Mouse (Mus musculus) mesoderm, embryonic 11.5 days (tissue): Measurements from ENCODE around the gene Tfap2e.

ENCODE experiments used
- DNase-seq: peaks from one replicate; pipeline ENCODE4 v3.0.0-alpha.2; 2012; ENCODE audit warnings: low read depth, low spot score

The Tfap2e gene

GRCm38 (mm10) chr4:126706630-126707438 lies 29.2 kb downstream of the Tfap2e start:
- DNase-seq = peak; percentile 83

DNA sequence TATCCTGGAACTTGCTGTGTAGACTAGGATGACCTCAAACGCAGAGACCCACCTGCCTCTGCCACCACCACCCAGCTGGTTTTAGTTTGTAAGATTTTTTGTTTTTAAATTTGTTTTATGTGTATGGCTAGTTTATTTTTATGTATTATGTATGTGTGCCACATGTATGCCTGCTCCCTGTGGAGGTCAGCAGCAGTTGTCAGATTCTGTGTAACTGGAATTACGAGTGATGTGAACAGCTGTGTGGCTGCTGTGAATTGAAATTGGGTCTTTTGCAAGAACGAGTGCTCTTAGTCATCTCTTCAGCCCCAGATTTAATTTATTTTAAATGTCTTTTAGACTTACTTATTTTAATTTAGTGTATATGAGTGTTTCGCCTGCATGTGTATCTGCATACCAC lies 39.1 kb downstream of the Tfap2e start:
- DNase-seq = no peak

DNA sequence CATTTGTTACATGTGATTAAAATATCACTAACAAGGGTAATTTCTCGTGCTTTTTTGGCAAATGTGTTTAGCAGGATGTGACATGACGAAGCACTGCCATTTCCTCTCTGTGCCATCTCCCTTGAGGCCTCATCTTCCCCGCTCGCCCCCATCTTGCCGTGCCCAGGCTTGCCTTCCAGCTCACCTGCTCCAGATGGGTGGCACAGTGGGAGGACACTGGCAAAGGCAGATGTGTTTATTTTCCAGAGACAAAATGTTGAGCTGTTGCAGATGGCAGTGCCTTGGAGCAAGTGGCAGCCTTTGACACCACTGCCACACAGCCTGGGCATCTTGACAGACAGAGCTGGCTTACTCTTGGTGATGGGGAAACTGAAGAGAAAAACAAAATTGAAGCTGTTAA lies 43.0 kb downstream of the Tfap2e start:
- no peak for DNase-seq

DNA sequence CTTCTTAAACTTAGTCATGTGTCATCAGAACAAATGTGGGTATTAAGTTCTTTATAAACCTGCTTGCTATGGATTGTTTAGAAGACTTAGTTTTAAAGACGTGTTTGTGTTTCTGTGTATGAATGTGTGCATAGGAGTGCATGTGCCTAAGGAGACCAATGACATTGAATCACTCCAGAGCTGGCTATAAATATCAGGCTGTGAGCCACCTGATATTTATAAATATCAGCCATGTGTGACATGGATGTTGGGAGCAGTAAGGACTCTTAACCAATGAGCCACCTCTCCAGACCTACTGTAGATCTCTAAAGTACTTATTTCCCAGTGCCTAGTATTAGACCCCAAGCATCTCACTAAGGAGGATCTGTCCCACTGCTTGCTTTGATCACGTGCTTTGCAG lies 46.6 kb downstream of the Tfap2e start:
- DNase-seq = no peak

DNA sequence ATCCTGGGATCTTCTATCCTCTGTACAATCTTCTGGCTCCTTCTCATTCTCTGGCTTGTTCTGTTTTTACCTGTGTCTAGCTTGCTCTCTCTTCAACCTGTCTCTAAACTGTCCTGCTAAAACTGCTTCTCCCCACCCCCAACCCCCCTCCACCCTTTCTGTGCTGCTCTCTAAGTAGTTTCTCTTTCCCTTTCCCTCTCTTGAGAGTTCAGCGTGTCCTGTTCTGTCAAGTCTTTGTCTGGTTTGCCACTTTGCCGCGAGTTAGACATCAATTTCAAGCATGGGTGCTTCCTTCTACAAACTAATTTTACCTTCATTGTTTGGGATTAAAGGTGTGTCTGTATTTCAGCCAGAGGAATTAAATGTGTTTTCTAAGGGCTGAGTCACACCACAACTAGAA lies 53.0 kb downstream of the Tfap2e start:
- no peak for DNase-seq

- no peak for DNase-seq
Measured at GRCm38 (mm10) chr4:126682298-126682697, 53.7 kb downstream of the Tfap2e start.

DNA sequence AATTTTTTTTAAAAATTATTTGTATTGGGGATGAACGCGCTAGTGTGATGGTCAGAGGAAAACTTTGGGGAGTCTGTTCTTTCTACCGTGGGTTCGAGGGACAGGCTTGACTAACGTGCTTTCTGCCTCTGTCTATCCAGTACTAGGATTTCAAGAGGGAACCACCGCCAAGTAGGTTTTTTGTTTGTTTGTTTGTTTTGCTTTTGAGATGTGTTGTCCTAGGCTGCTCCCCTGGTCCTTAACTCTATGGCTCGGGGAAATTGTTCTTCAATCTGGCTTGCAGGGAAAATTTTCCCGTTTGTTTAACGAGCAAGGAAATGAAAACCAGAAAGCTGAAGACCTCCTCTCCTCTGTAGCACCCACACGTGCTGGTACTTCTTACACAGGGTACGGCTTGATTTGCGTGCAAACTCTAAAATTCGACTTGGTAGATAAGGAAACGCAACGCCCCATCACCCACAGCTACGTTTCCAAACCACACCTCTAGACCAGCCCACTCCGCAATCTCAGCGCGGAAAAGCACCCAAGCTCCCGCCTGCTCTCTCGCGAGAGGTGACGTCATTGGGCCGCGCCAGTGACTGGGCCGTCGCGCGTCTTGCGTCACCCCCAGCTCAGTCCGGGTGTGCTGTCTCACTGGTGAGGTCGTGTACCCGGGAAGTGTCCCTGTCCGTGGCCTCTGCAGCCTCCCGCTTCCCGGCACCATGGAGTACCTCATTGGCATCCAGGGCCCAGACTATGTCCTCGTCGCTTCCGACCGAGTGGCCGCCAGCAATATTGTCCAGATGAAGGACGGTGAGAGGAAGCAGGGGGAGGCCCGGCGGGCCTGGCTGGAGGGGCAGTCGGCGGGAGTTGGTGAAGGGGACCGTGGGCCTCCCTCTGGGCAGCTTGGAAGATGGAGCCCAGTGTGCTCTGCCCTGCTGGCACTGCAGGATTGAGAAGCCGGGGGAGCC lies 58.7 kb downstream of the Tfap2e start, which contains the start of gene Psmb2:
Gene Psmb2 (plus strand): TSS at position 577 of the 950 bp plus-strand sequence.
- DNase-seq = peak; percentile 98

DNA sequence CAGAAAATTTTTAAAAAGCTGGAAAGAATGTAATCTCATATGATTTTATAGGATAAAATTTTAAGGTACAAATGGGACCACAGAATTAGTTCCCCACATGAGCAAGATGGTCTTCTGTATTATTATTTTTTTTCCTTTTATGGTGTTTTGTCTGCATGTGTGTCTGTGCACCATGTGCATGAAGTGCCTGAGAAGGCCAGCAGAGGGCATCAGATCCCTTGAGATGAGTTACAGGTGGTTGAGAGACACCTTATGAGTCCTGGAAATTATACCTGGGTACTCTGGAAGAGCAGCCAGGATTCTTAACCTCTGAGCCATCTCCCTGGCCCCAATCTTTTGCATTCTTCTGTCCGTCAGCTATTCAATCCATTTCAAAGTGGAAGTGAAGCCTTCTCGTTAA lies 69.0 kb downstream of the Tfap2e start:
- no peak for DNase-seq
